Mouse (Mus musculus) midbrain, postnatal 0 days (tissue): ENCODE data around the gene Gstt3. TPM values are rescaled to one million over a fixed set of nuclear protein-coding genes. Genes with fewer than 3 reads are reported as not detected.

ENCODE experiments used
- ATAC-seq: fragments of 200-750 bp; cut with Nextera tagmentation; 2 replicates; pipeline ENCODE4 v1.8.0; 2017; ENCODE audit warnings: moderate number of reproducible peaks, mild to moderate bottlenecking, moderate TSS enrichment, moderate library complexity; ENCODE audit not compliant: low FRiP score
- DNase-seq: peaks from one replicate; pipeline ENCODE4 v3.0.0-alpha.2; 2015; ENCODE audit warnings: low spot score
- H3K27ac ChIP-seq: fragments of 300-500 bp; sonication (generic); 2 replicates; pipeline ENCODE4 v1.5.1; 2014; ENCODE audit warnings: low read depth, mild to moderate bottlenecking, low read length, mixed read lengths
- H3K27me3 ChIP-seq: fragments of 300-500 bp; sonication (generic); 2 replicates; pipeline ENCODE4 v1.6.1; 2014; ENCODE audit warnings: low read length, control low read depth, mixed read lengths; ENCODE audit not compliant: insufficient read depth
- H3K36me3 ChIP-seq: fragments of 300-500 bp; sonication (generic); 2 replicates; pipeline ENCODE4 v1.6.1; 2014; ENCODE audit warnings: low read length, control low read depth, mixed read lengths; ENCODE audit not compliant: insufficient read depth
- H3K4me1 ChIP-seq: fragments of 300-500 bp; sonication (generic); 2 replicates; pipeline ENCODE4 v1.6.1; 2014; ENCODE audit warnings: mild to moderate bottlenecking, control low read depth, antibody characterized with exemption, low read length, mixed read lengths; ENCODE audit not compliant: insufficient read depth
- H3K4me2 ChIP-seq: fragments of 300-500 bp; sonication (generic); 2 replicates; pipeline ENCODE4 v1.6.1; 2014; ENCODE audit warnings: low read depth, mild to moderate bottlenecking, low read length, mixed read lengths; ENCODE audit not compliant: poor library complexity, severe bottlenecking
- H3K4me3 ChIP-seq: fragments of 300-500 bp; sonication (generic); 2 replicates; pipeline ENCODE4 v1.5.1; 2014; ENCODE audit warnings: low read depth, mild to moderate bottlenecking, low read length, moderate library complexity
- H3K9ac ChIP-seq: fragments of 300-500 bp; sonication (generic); replicated peaks from 2 replicates; pipeline ENCODE4 v1.6.1; 2014; ENCODE audit warnings: mild to moderate bottlenecking, low read length, moderate library complexity, mixed read lengths; ENCODE audit not compliant: poor library complexity, severe bottlenecking
- H3K9me3 ChIP-seq: fragments of 300-500 bp; sonication (generic); 2 replicates; pipeline ENCODE4 v1.6.1; 2016; ENCODE audit warnings: low read length, control low read depth
- CTCF ChIP-seq: IDR thresholded peaks from 2 replicates; pipeline ENCODE4 v1.5.1; 2016; ENCODE audit warnings: antibody characterized with exemption, mild to moderate bottlenecking
- WGBS: fragments of 180-500 bp; shearing (Covaris S2); extraction: QIAGEN DNeasy Blood & Tissue Kit; methylation state at CpG from one replicate; pipeline ENCODE4 v1.1.7; 2014; 5-methylcytosine and 5-hydroxymethylcytosine counted together
- polyA plus RNA-seq: library from polyadenylated mRNA; unstranded; fragments of >200 nt; fragmentation: Nextera tagmentation; extraction: Ambion mirVana; gene quantifications from 2 replicates; pipeline ENCODE4 v1.2.1, GENCODE M21; 2015
- total RNA-seq: library from RNA; depleted of rRNA; stranded (reverse); fragments of >200 nt; gene quantifications from 2 replicates; pipeline ENCODE4 v1.2.3, GENCODE M21; 2014

Gstt3 gene
- total and polyA plus RNA-seq, 2 experiments from 2014 or later, result 2.8 to 7.7 TPM

DNA sequence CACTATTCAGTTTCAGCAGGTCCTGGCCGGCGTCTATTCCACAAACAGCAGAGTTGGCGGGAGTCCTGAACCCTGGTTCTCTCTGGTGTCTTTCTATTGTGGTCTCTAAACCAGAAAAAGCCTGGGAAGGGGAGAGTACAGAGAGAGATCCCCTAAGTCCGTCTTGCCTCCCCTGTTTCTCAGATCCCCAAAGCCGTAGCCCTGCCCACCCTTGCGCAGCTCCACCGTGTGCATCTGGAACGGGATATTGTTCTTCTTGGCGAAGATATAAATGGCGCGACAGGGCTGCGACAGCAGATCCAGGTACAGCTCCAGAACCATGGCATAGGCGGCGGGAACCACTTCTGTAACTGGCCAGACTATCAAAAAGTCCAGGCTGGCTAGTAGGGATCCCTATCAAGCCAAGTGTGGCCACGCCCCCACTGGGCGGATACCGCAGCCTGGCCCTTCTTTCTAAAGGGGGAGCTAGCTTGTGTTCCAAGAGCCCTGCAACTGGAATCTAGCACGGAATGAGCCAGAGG lies 17.0 kb upstream of the Gstt3 start, which contains the start of gene Gstt1:
Gstt1 (minus strand) TSS at position 409 of the 521 bp plus-strand sequence.
- Histone ChIP-seq H3K27me3 (peaks cover 5% of the 10 kb centered on the region; the same call in 1 of the 2 replicates), H3K4me2 (peak within 1 kb of the TSS; percentile 55), H3K36me3 (no peaks in the 10 kb centered on the region), H3K9me3 (no peaks in the 10 kb centered on the region), H3K9ac (peak within 1 kb of the TSS; percentile 51), H3K4me3 (peak within 1 kb of the TSS; percentile 35), H3K27ac (peak within 1 kb of the TSS; percentile 34), H3K4me1 (peaks cover 11% of the 10 kb centered on the region; the same call in 1 of the 2 replicates)
- DNase-seq (peak; percentile 41), ATAC-seq (no peak)
- WGBS, result 1% methylated on average over 18 of the region's 18 CpGs
- TF ChIP-seq CTCF, result 0 out of 2 replicates have a peak, but pooled peaks have one; percentile 6

DNA sequence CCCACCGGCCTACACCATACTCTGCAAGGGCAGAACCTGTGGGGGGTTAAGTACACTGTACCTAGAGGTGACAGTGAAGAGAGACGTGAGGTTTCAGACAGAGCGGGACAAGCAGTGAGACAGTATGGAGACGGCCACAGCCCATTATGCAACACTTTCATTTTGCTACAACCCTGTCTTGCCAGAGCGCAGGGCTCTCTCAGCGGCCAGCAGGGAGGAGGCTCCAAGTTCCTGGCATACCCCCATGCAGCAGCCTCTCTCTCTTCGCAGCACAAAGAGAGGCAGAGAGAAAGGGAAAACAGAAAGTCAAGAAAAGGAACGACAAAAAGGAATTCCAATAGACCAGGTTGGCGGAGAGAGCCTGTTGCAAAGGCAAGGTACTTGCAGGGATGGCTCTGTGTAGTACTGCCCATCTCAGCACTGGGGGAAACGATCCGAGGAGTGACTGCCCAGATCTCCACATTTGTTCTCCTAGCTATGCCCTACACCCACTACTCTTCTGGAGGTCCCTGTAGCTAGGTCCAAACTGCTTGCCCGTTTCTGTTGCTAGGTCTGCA lies 16.5 kb upstream of the Gstt3 start:
- no peak for TF ChIP-seq CTCF
- Histone ChIP-seq H3K4me2 (peak overlapping the region; percentile 55), H3K4me1 (peaks cover 11% of the 10 kb centered on the region; the same call in 1 of the 2 replicates), H3K36me3 (no peaks in the 10 kb centered on the region), H3K27ac (peak overlapping the region; percentile 34; the same call in 1 of the 2 replicates), H3K4me3 (peak overlapping the region; percentile 35), H3K9ac (peak overlapping the region; percentile 51; the same call in 1 of the 2 replicates), H3K27me3 (peaks cover 5% of the 10 kb centered on the region; the same call in 1 of the 2 replicates), H3K9me3 (no peaks in the 10 kb centered on the region)
- WGBS, result 3% methylated on average over 12 of the region's 12 CpGs
- DNase-seq, result peak; percentile 37
- peak; percentile 72; the same call in 1 of the 2 replicates for ATAC-seq

DNA sequence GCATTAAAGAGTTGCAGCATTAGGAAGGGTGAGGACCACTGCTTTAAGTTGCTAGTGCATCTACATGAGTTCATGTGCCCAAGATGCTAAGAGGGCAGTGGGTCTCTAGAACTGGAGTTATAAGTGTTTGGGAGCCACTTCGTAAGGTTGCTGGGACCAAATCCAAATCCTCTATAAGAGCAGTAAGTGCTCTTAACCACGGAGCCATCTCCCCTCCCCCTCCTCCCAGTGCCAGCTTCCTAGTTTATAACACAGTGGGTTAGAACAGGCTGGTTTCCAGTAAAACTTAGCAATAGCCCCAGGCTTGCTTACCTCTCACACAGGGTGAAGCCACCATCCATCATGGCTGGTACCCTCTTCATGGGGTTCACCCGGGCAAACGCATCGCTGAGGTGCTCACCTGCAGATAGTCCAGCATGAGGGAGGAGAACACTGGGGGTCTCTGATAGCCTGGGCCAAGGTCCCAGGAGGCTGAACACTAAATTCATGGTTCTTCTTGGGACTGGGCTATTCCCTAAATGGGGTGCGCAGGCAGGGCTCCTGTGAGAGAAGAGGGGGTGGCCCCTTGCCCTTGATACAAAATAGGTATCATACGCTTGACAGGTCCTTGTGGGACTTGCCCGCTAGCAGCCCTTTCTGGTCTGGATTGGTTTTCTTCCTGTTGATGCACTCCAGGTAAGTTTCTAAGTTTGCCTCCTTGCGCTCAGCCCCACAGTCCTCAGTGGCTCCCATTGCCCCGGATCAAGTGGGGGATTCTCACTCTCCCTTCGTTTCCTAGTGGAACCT lies 15.7 kb upstream of the Gstt3 start:
- Histone ChIP-seq H3K4me3 (peak overlapping the region; percentile 35), H3K4me1 (peaks cover 11% of the 10 kb centered on the region; the same call in 1 of the 2 replicates), H3K27me3 (peaks cover 5% of the 10 kb centered on the region; the same call in 1 of the 2 replicates), H3K9me3 (no peaks in the 10 kb centered on the region), H3K36me3 (no peaks in the 10 kb centered on the region), H3K27ac (no peak overlapping the region), H3K4me2 (peak overlapping the region; percentile 55), H3K9ac (no peak overlapping the region)
- 50% methylated on average over 11 of the region's 11 CpGs for WGBS
- no peak for TF ChIP-seq CTCF
- no peak for ATAC-seq
- no peak for DNase-seq

DNA sequence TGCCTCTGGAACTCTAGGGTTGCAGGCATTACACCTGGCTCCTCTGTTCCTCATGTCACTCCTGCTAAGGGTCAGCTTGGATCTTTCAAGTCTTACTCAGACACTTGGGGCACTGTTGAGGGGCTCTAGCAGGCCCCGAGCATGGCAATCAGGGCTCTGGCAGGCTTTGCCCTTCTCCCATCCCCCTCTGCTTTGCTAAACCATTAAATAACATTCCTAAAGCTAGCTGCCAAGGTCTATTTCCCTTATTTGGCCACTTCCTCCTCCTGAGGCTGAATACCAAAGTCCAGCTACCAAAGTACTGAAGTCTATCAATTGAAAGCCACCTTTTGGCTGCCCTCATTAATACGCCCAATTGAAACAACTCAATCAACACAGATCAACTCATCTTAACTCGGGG lies 13.7 kb upstream of the Gstt3 start:
- H3K36me3 ChIP-seq, result no peaks in the 10 kb centered on the region

DNA sequence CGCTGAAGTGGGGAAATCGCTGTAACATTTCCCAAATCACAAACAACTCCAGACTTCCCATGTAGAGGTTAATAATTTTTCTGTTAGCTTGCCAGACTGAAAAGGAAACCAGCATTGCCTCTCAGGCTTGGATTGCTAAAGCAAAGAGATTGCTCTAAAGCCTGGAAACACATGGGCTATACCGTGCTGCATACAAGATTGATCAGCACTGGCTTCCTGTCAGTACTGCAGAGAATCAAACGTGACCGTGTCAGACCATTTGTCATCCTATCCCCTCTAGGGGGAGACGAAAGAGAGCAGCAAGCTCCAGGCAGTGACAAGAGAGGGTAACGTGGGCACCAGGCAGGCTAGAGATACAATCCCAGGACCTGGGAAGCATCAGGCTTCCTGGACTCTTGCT lies 9.6 kb upstream of the Gstt3 start:
- DNase-seq (peak; percentile 32), ATAC-seq (no peak)
- no peaks in the 10 kb centered on the region for H3K4me1 ChIP-seq
- H3K36me3 ChIP-seq, result no peaks in the 10 kb centered on the region
- no peaks in the 10 kb centered on the region for H3K9me3 ChIP-seq
- peak; percentile 34 for TF ChIP-seq CTCF
- no peak overlapping the region for H3K27ac ChIP-seq
- 22% methylated on average over 7 of the region's 7 CpGs for WGBS
- no peak overlapping the region for H3K4me2 ChIP-seq
- no peaks in the 10 kb centered on the region for H3K27me3 ChIP-seq
- no peak overlapping the region for H3K9ac ChIP-seq
- no peak overlapping the region for H3K4me3 ChIP-seq

More for the DNA sequence above, 13.7 kb upstream of the Gstt3 start:
- ATAC-seq, result no peak
- H3K4me1 ChIP-seq, result peaks cover 11% of the 10 kb centered on the region; the same call in 1 of the 2 replicates
- H3K9ac ChIP-seq, result no peak overlapping the region
- no peak overlapping the region for H3K4me3 ChIP-seq
- WGBS, result 27% methylated on average over 3 of the region's 3 CpGs
- no peak overlapping the region for H3K27ac ChIP-seq
- H3K27me3 ChIP-seq, result peaks cover 5% of the 10 kb centered on the region; the same call in 1 of the 2 replicates
- TF ChIP-seq CTCF, result no peak; the same call in 1 of the 2 replicates
- DNase-seq, result peak; percentile 59
- no peaks in the 10 kb centered on the region for H3K9me3 ChIP-seq
- H3K4me2 ChIP-seq, result no peak overlapping the region
